Comparison of ENCODE assay signal across 7 mouse cellular contexts in genomic region chr8:123514781-123515539, GRCm38 (mm10). TPM values are rescaled to one million over a fixed set of nuclear protein-coding genes. Genes with fewer than 3 reads are reported as not detected.
DNase-seq lines count a peak whose midpoint lies in the region; ATAC-seq and TF ChIP-seq lines count a peak whose summit lies in the region.

Gene Dbndd1 (minus strand): TSS chr8:123515463.

- H3K9me3 ChIP-seq in embryonic facial prominence, embryonic 14.5 days (ENCODE audit: control insufficient read depth, low read length), result no peaks in the 10 kb centered on the region

- WGBS in embryonic facial prominence, embryonic 14.5 days, result under 1% methylated on average over 32 of the region's 63 CpGs
- WGBS in spleen, adult 2 months, result 1% methylated on average over 57 of the region's 63 CpGs

- H3K27ac ChIP-seq in embryonic facial prominence, embryonic 14.5 days (replicated peaks; ENCODE audit: low read depth, low read length), result 0 out of 2 replicates have a peak within 1 kb of the TSS, but pooled peaks have one; percentile 21
- no peak within 1 kb of the TSS for H3K27ac ChIP-seq in spleen, adult 2 months (ENCODE audit: insufficient read depth, low read length)

- H3K27me3 ChIP-seq in embryonic facial prominence, embryonic 14.5 days (replicated peaks; ENCODE audit: control insufficient read depth, insufficient read depth, low read length), result peaks cover 19% of the 10 kb centered on the region
- peaks cover 19% of the 10 kb centered on the region for H3K27me3 ChIP-seq in spleen, adult 2 months (ENCODE audit: control insufficient read depth, insufficient read depth, low read length)

- H3K4me2 ChIP-seq in embryonic facial prominence, embryonic 14.5 days (ENCODE audit: low read depth, low read length), result peak within 1 kb of the TSS; percentile 93

- peak within 1 kb of the TSS; percentile 64 for H3K4me3 ChIP-seq in embryonic facial prominence, embryonic 14.5 days (ENCODE audit: low read depth, low read length)
- H3K4me3 ChIP-seq in spleen, adult 2 months (ENCODE audit: extremely low read depth, insufficient read depth, insufficient read length), result peak within 1 kb of the TSS; percentile 41

- peaks cover 22% of the 10 kb centered on the region for H3K4me1 ChIP-seq in embryonic facial prominence, embryonic 14.5 days (ENCODE audit: control insufficient read depth, insufficient read depth, low read length)
- peaks cover 13% of the 10 kb centered on the region for H3K4me1 ChIP-seq in spleen, adult 2 months (ENCODE audit: control insufficient read depth, insufficient read depth, insufficient read length)

- DNase-seq in ES-CJ7 (ENCODE audit: low read depth, low spot score), result peak; percentile 82
- peak; percentile 48 for DNase-seq in adrenal gland, adult 2 months
- DNase-seq in embryonic facial prominence, embryonic 14.5 days (ENCODE audit: low spot score), result peak; percentile 65
- peak; percentile 48 for DNase-seq in heart, postnatal 4 days
- peak; percentile 54 to 62 for DNase-seq in left cerebral cortex, adult 18-20 months (ENCODE audit: low spot score in 2 of 2)
- DNase-seq in lung, postnatal 36 days, result peak; percentile 17
- DNase-seq in spleen, adult 2 months (ENCODE audit: low read depth in 1 of 2, low spot score in 2 of 2), result peak in 1 of 2 experiments; percentile 19

- TF ChIP-seq CTCF in spleen, adult 2 months (IDR thresholded peaks at IDR 0.05; ENCODE audit: extremely low read depth, insufficient read depth, insufficient read length, insufficient replicate concordance), result no peak

- ATAC-seq in embryonic facial prominence, embryonic 14.5 days (ENCODE audit: low read depth), result peak; percentile 59

- TF ChIP-seq POLR2A in spleen, adult 2 months (IDR thresholded peaks at IDR 0.05; ENCODE audit: low read depth, low read length), result no peak

- no peaks in the 10 kb centered on the region; the same call in 1 of the 2 replicates for H3K36me3 ChIP-seq in embryonic facial prominence, embryonic 14.5 days (ENCODE audit: control insufficient read depth, insufficient read depth, low read length)
- H3K36me3 ChIP-seq in spleen, adult 2 months (ENCODE audit: control insufficient read depth, insufficient read depth, low read length), result no peaks in the 10 kb centered on the region

- H3K9ac ChIP-seq in embryonic facial prominence, embryonic 14.5 days (ENCODE audit: low read depth, low read length), result peak within 1 kb of the TSS; percentile 66

RNA-seq across cellular contexts. Expression of gene Dbndd1, which starts in this region (rescaled TPM):
- total RNA-seq in adrenal gland, adult 2 months (2021), result under 1 TPM; 0.37 to 0.73 TPM
- polyA plus RNA-seq in adrenal gland, adult 2 months (2012; rRNA removed), result 1.0 and 1.1 TPM in 2 replicates
- polyA plus RNA-seq in embryonic facial prominence, embryonic 14.5 days (2014; fragmentation: Nextera tagmentation; extraction: Ambion mirVana), result 13.5 and 14.4 TPM in 2 replicates
- not detected for total RNA-seq in heart, postnatal 4 days (2021)
- 10 to 100 TPM; 15.9 to 18.3 TPM for total RNA-seq in left cerebral cortex, adult 18-20 months (2021)
- not detected in 2 replicates for polyA plus RNA-seq in spleen, adult 2 months (2012; rRNA removed)

Comparison
In these comparisons a context has a peak if more than half of its experiments do, and no peak if none do; other contexts are left out.
1. RNA of gene Dbndd1 (total RNA-seq): 15.9 to 18.3 TPM in left cerebral cortex, adult 18-20 months; 0.37 to 0.73 TPM in adrenal gland, adult 2 months and not detected in heart, postnatal 4 days; every median in the first group is over 4 times any median in the second.
2. Peak in DNase-seq in heart, postnatal 4 days; RNA of the gene not detected or under 1 TPM.